Mouse (Mus musculus) heart, adult 2 months (tissue): ENCODE results near the gene Gdf15.

Experiments used
- CTCF ChIP-seq: fragments of 200-600 bp; IDR thresholded peaks from 2 replicates; pipeline ENCODE4 v1.8.1; 2022; ENCODE audit warnings: antibody characterized with exemption, mild to moderate bottlenecking, moderate library complexity
- POLR2A ChIP-seq: fragments of 200-500 bp; IDR thresholded peaks from 2 replicates; pipeline ENCODE4 v1.6.1; 2011; ENCODE audit warnings: mild to moderate bottlenecking, low read depth, low read length, control low read depth; ENCODE audit not compliant: insufficient read depth

- no peak for TF ChIP-seq POLR2A
- no peak for TF ChIP-seq CTCF
These were observed at the start of gene Gdf15 for GRCm38 (mm10) chr8:70632346-70632892.
